Mouse (Mus musculus): Measurements from ENCODE around the gene Per3. TPM values are rescaled to one million over a fixed set of nuclear protein-coding genes. Genes with fewer than 3 reads are reported as not detected.

Gene Per3
- polyA plus RNA-seq, 1 experiment from 2014 or later: 6.9 TPM

DNA sequence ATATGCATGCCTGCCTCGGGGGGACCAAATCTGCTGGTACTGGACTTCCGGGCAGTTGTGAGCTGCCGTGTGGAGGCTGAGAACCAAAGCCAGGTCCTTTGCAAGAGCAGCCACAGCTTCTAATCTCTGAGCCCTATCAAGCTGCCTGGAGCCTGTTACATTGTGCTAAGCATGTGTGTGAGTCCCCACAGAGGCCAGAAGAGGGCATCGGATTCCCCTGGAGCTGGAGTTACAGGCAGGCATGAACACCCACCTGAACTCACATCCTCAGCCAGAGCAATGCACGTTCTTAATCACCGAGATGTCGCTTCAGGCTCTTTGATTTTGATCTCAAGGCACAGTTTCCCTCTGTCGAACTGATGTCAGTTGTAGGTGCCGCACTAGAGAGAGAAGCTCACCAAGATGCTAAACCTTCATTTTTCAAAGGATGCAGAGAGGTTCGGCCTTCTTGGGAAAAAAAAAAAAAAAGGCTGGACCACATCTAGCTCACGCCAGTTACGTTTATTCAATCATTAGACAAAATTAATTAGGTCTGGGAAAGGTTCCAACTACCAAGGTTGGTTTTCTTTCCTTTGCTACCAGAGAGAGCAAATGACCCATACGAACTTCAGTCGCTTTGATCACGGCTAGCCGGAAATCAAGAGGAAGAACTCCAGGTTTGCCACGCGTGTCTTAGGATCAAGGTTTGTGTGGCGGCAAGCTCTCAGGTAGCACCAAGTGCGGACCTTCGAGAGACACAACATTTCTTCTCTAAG lies 66.1 kb downstream of the Per3 start:
- no peak for ATAC-seq (replicated peaks; ENCODE audit: extremely low read depth, insufficient read depth, low FRiP score)
- H3K4me3 ChIP-seq (ENCODE audit: low read length): no peak overlapping the region
- no peak overlapping the region for H3K27ac ChIP-seq (ENCODE audit: low read length)
- no peaks in the 10 kb centered on the region for H3K4me1 ChIP-seq (ENCODE audit: control insufficient read depth, insufficient read depth, low read length)
- no peaks in the 10 kb centered on the region for H3K27me3 ChIP-seq (ENCODE audit: control insufficient read depth, insufficient read depth, low read length)
- WGBS: 86% methylated on average over 21 of the region's 21 CpGs
- no peaks in the 10 kb centered on the region for H3K36me3 ChIP-seq (ENCODE audit: control insufficient read depth, insufficient read depth)
- H3K9ac ChIP-seq (ENCODE audit: low read length): no peak overlapping the region
- H3K9me3 ChIP-seq (replicated peaks; ENCODE audit: control insufficient read depth, low read length): no peaks in the 10 kb centered on the region
- H3K4me2 ChIP-seq (ENCODE audit: low read depth, low read length): no peak overlapping the region

DNA sequence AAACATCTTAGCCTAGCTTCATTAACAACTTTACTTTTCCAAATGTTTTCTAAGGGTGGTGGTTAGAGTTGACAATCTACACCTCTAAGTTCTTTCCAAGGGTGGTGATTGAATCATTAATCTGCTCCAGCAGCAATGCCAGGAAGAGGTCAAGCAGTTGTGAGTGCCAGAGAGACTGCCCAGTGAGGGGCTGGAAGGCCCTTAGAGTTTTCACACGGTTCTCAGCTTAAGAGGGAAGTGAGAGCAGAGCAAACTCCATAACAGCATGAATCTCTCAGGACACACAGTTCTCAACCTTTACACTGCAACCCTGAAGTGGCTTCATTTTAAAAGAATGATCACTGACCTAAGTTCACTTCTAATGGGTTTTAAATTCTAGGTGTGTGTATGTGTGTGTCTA lies 69.3 kb downstream of the Per3 start:
- H3K36me3 ChIP-seq (ENCODE audit: control insufficient read depth, insufficient read depth): no peaks in the 10 kb centered on the region
- no peaks in the 10 kb centered on the region for H3K9me3 ChIP-seq (replicated peaks; ENCODE audit: control insufficient read depth, low read length)
- no peaks in the 10 kb centered on the region for H3K4me1 ChIP-seq (ENCODE audit: control insufficient read depth, insufficient read depth, low read length)
- H3K27me3 ChIP-seq (ENCODE audit: control insufficient read depth, insufficient read depth, low read length): no peaks in the 10 kb centered on the region
- no peak overlapping the region for H3K4me2 ChIP-seq (ENCODE audit: low read depth, low read length)
- H3K9ac ChIP-seq (ENCODE audit: low read length): no peak overlapping the region
- H3K27ac ChIP-seq (ENCODE audit: low read length): no peak overlapping the region
- ATAC-seq (replicated peaks; ENCODE audit: extremely low read depth, insufficient read depth, low FRiP score): no peak
- no peak overlapping the region for H3K4me3 ChIP-seq (ENCODE audit: low read length)
- WGBS: 13% methylated on average over 1 of the region's 1 CpGs

DNA sequence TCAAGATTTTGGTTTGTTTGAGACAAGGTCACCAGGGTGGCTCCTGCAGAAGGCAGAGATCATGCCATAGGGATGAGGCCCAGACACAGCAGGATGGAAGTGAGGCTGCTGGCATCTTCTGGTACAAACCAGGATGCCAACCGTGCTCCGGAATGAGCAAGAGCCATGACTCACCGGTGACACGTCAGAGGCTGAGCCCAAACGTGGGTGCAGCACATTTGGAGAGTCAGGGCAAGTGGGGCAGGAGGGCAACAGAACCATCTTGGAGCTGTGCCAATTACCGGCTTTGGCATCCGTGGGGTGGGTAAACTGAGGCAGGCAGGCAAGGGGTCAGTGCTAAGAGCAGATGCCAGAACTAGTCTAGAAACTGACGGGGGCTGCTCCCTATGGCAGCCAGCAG lies 71.2 kb downstream of the Per3 start:
- Histone ChIP-seq H3K27me3 (ENCODE audit: control insufficient read depth, insufficient read depth, low read length) (no peaks in the 10 kb centered on the region), H3K9me3 (replicated peaks; ENCODE audit: control insufficient read depth, low read length) (no peaks in the 10 kb centered on the region), H3K36me3 (ENCODE audit: control insufficient read depth, insufficient read depth) (no peaks in the 10 kb centered on the region), H3K27ac (ENCODE audit: low read length) (no peak overlapping the region), H3K4me2 (ENCODE audit: low read depth, low read length) (no peak overlapping the region), H3K9ac (ENCODE audit: low read length) (no peak overlapping the region), H3K4me3 (ENCODE audit: low read length) (no peak overlapping the region), H3K4me1 (ENCODE audit: control insufficient read depth, insufficient read depth, low read length) (no peaks in the 10 kb centered on the region)
- WGBS: 76% methylated on average over 8 of the region's 8 CpGs
- no peak for ATAC-seq (replicated peaks; ENCODE audit: extremely low read depth, insufficient read depth, low FRiP score)

DNA sequence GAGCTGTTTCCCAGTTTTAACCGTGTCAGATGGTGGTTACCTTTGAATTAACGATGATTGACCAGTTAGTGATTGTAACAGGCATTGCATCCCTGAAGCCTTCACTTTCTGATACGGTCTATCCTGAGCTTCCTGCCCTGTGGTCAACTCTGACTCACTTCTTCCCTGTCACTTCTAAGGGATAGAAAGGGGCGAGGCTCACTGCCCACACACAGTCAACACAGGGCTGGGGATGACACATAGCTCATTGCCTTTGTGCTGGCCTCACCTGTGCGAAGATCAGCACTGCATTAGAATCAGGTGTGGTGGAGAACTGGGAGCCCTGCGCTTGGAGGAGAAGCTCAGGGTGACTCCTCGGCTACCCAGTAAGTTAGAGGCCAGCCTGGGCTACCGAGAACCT lies 75.5 kb downstream of the Per3 start:
- H3K9me3 ChIP-seq (replicated peaks; ENCODE audit: control insufficient read depth, low read length): no peaks in the 10 kb centered on the region
- peaks cover 5% of the 10 kb centered on the region for H3K4me1 ChIP-seq (ENCODE audit: control insufficient read depth, insufficient read depth, low read length)
- WGBS: 79% methylated on average over 8 of the region's 8 CpGs
- H3K36me3 ChIP-seq (ENCODE audit: control insufficient read depth, insufficient read depth): no peaks in the 10 kb centered on the region
- H3K27me3 ChIP-seq (ENCODE audit: control insufficient read depth, insufficient read depth, low read length): no peaks in the 10 kb centered on the region
- no peak for ATAC-seq (replicated peaks; ENCODE audit: extremely low read depth, insufficient read depth, low FRiP score)
- H3K4me2 ChIP-seq (ENCODE audit: low read depth, low read length): no peak overlapping the region
- H3K4me3 ChIP-seq (ENCODE audit: low read length): no peak overlapping the region
- no peak overlapping the region for H3K9ac ChIP-seq (ENCODE audit: low read length)
- H3K27ac ChIP-seq (ENCODE audit: low read length): no peak overlapping the region

DNA sequence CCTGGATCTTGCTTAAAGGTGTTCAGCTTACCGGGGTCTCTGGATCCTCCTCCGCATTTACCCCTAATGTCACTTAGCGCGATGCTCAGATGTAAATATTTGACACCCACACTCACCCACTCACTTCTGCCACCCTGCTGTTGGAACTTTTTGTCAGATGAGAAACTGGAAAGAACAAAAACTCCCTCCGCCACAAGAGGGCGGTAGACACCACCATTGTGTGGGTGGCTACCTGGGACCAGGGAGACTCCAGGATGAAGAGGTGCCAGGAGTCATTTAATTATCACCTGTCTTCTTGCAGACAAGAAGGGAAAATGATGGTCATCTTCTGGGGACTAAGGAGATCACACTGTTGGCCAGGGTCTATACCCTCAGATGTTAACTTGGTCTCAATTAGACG lies 77.9 kb downstream of the Per3 start:
- H3K27me3 ChIP-seq (ENCODE audit: control insufficient read depth, insufficient read depth, low read length): no peaks in the 10 kb centered on the region
- ATAC-seq (replicated peaks; ENCODE audit: extremely low read depth, insufficient read depth, low FRiP score): no peak
- no peaks in the 10 kb centered on the region for H3K9me3 ChIP-seq (replicated peaks; ENCODE audit: control insufficient read depth, low read length)
- WGBS: 17% methylated on average over 7 of the region's 7 CpGs
- H3K4me1 ChIP-seq (ENCODE audit: control insufficient read depth, insufficient read depth, low read length): peaks cover 7% of the 10 kb centered on the region
- H3K4me2 ChIP-seq (ENCODE audit: low read depth, low read length): no peak overlapping the region
- no peaks in the 10 kb centered on the region for H3K36me3 ChIP-seq (ENCODE audit: control insufficient read depth, insufficient read depth)
- H3K9ac ChIP-seq (ENCODE audit: low read length): no peak overlapping the region
- H3K27ac ChIP-seq (ENCODE audit: low read length): no peak overlapping the region
- no peak overlapping the region for H3K4me3 ChIP-seq (ENCODE audit: low read length)

DNA sequence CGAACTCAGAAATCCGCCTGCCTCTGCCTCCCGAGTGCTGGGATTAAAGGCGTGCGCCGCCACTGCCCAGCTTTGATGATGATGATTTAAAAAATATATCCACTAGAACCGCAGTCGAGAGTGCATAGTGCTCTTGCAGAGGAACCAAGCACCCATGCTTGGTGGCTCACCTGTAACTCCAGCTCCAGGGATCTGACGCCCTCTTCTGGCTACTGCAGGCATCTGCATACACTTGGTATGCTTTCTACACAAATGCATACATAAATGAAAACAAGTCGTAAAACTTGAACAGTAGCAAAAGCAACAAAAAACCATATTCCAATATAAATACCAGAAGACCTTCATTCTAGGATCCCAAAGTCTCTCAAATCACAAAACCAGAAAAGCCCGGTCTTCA lies 78.9 kb downstream of the Per3 start:
- H3K9ac ChIP-seq (ENCODE audit: low read length): no peak overlapping the region
- H3K27ac ChIP-seq (ENCODE audit: low read length): no peak overlapping the region
- H3K9me3 ChIP-seq (replicated peaks; ENCODE audit: control insufficient read depth, low read length): no peaks in the 10 kb centered on the region
- H3K27me3 ChIP-seq (ENCODE audit: control insufficient read depth, insufficient read depth, low read length): no peaks in the 10 kb centered on the region
- no peaks in the 10 kb centered on the region for H3K36me3 ChIP-seq (ENCODE audit: control insufficient read depth, insufficient read depth)
- H3K4me2 ChIP-seq (ENCODE audit: low read depth, low read length): no peak overlapping the region
- peaks cover 7% of the 10 kb centered on the region for H3K4me1 ChIP-seq (ENCODE audit: control insufficient read depth, insufficient read depth, low read length)
- WGBS: 68% methylated on average over 11 of the region's 11 CpGs
- H3K4me3 ChIP-seq (ENCODE audit: low read length): no peak overlapping the region
- no peak for ATAC-seq (replicated peaks; ENCODE audit: extremely low read depth, insufficient read depth, low FRiP score)

DNA sequence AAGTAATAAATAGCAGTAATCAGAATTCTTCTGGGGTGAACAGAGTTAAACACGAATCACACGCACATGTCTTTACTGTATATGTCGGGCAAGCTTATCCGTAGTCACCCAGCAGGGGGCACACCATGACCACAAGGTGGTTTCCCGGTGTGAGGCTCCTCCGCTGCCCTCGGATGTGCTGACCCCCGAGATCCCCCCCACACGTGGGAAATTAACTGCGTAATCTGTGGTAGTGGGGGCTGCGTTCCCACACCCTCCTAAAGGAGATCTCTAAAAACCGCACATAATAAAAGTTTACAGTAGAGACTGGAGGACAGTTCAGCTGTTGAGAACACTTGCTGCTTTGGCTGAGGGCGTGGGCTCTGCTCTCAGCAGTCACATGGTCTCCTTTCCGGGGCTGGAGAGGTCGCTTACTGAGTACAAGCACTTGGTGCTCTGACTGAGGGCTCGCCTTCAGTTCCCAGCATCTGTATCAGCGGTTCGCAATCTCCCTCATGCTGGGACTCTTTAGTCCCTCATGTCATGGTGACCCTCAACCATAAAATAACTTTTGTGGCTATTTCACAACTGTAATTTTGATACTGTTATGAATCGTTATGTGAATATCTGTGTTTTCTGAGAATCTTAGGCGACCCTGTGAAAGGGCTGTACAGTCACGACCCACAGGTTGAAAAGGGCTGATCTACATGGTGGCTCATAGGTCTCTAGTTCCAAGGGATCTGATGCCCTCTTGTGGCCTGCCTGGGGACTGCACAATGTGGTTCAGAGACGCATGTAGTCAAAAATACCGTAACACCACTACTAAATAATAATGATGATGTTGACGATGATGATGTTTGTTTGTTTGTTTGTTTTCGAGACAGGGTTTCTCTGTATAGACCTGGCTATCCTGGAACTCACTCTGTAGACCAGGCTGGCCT lies 79.6 kb downstream of the Per3 start:
- Histone ChIP-seq H3K4me1 (ENCODE audit: control insufficient read depth, insufficient read depth, low read length) (peaks cover 7% of the 10 kb centered on the region), H3K4me2 (ENCODE audit: low read depth, low read length) (peak overlapping the region; percentile 67), H3K27me3 (ENCODE audit: control insufficient read depth, insufficient read depth, low read length) (no peaks in the 10 kb centered on the region), H3K9me3 (replicated peaks; ENCODE audit: control insufficient read depth, low read length) (no peaks in the 10 kb centered on the region), H3K4me3 (ENCODE audit: low read length) (peak overlapping the region; percentile 36), H3K9ac (ENCODE audit: low read length) (peak overlapping the region; percentile 16; the same call in 1 of the 2 replicates), H3K27ac (ENCODE audit: low read length) (no peak overlapping the region), H3K36me3 (ENCODE audit: control insufficient read depth, insufficient read depth) (no peaks in the 10 kb centered on the region)
- ATAC-seq (replicated peaks; ENCODE audit: extremely low read depth, insufficient read depth, low FRiP score): peak; percentile 73
- WGBS: 7% methylated on average over 25 of the region's 25 CpGs

DNA sequence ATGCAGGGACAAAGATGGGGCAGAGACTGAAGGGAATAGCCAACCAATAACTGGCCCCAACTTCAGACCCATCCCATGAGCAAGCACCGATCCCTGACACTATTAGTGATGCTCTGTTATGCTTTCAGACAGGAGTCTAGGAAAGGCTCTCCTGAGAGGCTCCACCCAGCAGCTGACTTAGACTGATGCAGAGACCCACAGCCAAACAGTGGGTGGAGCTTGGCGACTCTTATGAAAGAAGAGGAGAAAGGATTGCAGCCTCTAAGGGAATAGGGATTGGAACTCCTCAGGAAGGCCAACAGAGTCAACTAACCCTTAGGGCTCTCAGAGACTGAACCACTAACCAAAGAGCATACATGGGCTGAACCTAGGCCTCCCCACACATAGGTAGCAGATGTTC lies 80.8 kb downstream of the Per3 start:
- Histone ChIP-seq H3K9me3 (replicated peaks; ENCODE audit: control insufficient read depth, low read length) (no peaks in the 10 kb centered on the region), H3K4me2 (ENCODE audit: low read depth, low read length) (no peak overlapping the region), H3K36me3 (ENCODE audit: control insufficient read depth, insufficient read depth) (no peaks in the 10 kb centered on the region), H3K27me3 (ENCODE audit: control insufficient read depth, insufficient read depth, low read length) (no peaks in the 10 kb centered on the region), H3K27ac (ENCODE audit: low read length) (no peak overlapping the region), H3K4me3 (ENCODE audit: low read length) (no peak overlapping the region), H3K9ac (ENCODE audit: low read length) (no peak overlapping the region), H3K4me1 (ENCODE audit: control insufficient read depth, insufficient read depth, low read length) (peaks cover 7% of the 10 kb centered on the region)
- no peak for ATAC-seq (replicated peaks; ENCODE audit: extremely low read depth, insufficient read depth, low FRiP score)
- 57% methylated on average over 2 of the region's 2 CpGs for WGBS

DNA sequence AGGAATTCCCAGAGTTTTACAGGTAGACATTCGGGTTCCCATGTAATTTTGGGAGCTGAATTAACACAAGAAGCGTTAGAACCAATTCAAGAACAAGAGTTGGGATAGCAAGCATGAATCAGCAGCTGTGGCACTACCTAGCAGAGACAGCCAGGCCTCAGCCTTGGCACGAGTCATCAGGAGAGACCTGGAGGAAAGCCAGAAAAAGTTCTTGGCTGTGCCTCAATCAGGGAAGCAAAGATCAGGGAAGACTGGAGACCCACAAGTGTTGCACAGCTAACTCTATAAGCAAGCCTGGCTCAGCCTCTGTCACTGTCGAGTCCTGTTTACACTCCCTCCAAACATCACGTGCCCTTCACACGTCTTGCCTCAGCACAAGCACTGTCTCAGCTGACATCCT lies 82.2 kb downstream of the Per3 start:
- H3K4me2 ChIP-seq (ENCODE audit: low read depth, low read length): no peak overlapping the region
- H3K27ac ChIP-seq (ENCODE audit: low read length): no peak overlapping the region
- no peak overlapping the region for H3K4me3 ChIP-seq (ENCODE audit: low read length)
- 61% methylated on average over 6 of the region's 6 CpGs for WGBS
- H3K4me1 ChIP-seq (ENCODE audit: control insufficient read depth, insufficient read depth, low read length): peaks cover 7% of the 10 kb centered on the region
- no peak overlapping the region for H3K9ac ChIP-seq (ENCODE audit: low read length)
- no peaks in the 10 kb centered on the region for H3K36me3 ChIP-seq (ENCODE audit: control insufficient read depth, insufficient read depth)
- no peaks in the 10 kb centered on the region for H3K9me3 ChIP-seq (replicated peaks; ENCODE audit: control insufficient read depth, low read length)
- ATAC-seq (replicated peaks; ENCODE audit: extremely low read depth, insufficient read depth, low FRiP score): no peak
- H3K27me3 ChIP-seq (ENCODE audit: control insufficient read depth, insufficient read depth, low read length): no peaks in the 10 kb centered on the region

Data from heart, embryonic 16.5 days (tissue).